Mouse (Mus musculus) adrenal gland, postnatal 36 days (tissue): ENCODE measurements around the gene Olfr1416. TPM values are rescaled to one million over a fixed set of nuclear protein-coding genes. Genes with fewer than 3 reads are reported as not detected.
"Not testable (repeated sequence)": the region's sequence is repeated elsewhere in the genome, so short reads cannot be mapped to it uniquely, and the experiment has no call there.

ENCODE experiments used
- DNase-seq, 2 experiments: peaks; one replicate each; pipeline ENCODE4 v3.0.0; 2021; ENCODE audit warnings: mixed read lengths in 1 of 2
- long read RNA-seq, 2 experiments: library from polyadenylated mRNA; stranded (forward); transcript quantifications; one replicate each; pipeline ENCODE4 v2.0.0; 2021; ENCODE audit warnings: borderline sequencing depth in 2 of 2
- total RNA-seq, 2 experiments: library from RNA; stranded (reverse); gene quantifications; 2 replicates each; pipeline ENCODE4 v1.2.3; 2021

The Olfr1416 gene
- total RNA-seq, result not detected
- long read RNA-seq, experiment 1, result 0 reads
- long read RNA-seq, experiment 2, result 0 reads

GRCm38 (mm10) chr1:92485013-92485412, at the start of gene Olfr1416:
Gene Olfr1416, minus strand, starts transcription at chr1:92485113.
- DNase-seq, result no peak

GRCm38 (mm10) chr1:92523764-92524163, 38.9 kb upstream of the Olfr1416 start:
- DNase-seq, result no peak

- peak; percentile 25 to 50 for DNase-seq
Measured at GRCm38 (mm10) chr1:92521376-92521775, 36.5 kb upstream of the Olfr1416 start.

GRCm38 (mm10) chr1:92519046-92519445, 34.1 kb upstream of the Olfr1416 start:
- no peak for DNase-seq

- no peak for DNase-seq
Measured at GRCm38 (mm10) chr1:92518561-92518960, 33.6 kb upstream of the Olfr1416 start, which contains the start of gene Olfr1414. Gene Olfr1414, minus strand, starts transcription at chr1:92518661.

- DNase-seq, result peak in 1 of 2 experiments; percentile 2
Measured at GRCm38 (mm10) chr1:92515390-92515789, 30.5 kb upstream of the Olfr1416 start.

GRCm38 (mm10) chr1:92511646-92512045, 26.7 kb upstream of the Olfr1416 start:
- DNase-seq, result not testable (repeated sequence)

GRCm38 (mm10) chr1:92496001-92496400, 11.1 kb upstream of the Olfr1416 start, which contains the start of gene Olfr1415:
Gene Olfr1415, minus strand, starts transcription at chr1:92496101.
- no peak for DNase-seq

GRCm38 (mm10) chr1:92474066-92474578, 10.8 kb downstream of the Olfr1416 start:
- DNase-seq, result no peak

- DNase-seq, result peak; percentile 94 to 96
Measured at GRCm38 (mm10) chr1:92473165-92474041, 11.5 kb downstream of the Olfr1416 start, which contains the start of gene Ndufa10. Gene Ndufa10, minus strand, starts transcription at chr1:92473860.

GRCm38 (mm10) chr1:92468891-92469290, 16.0 kb downstream of the Olfr1416 start:
- DNase-seq, result no peak

- no peak for DNase-seq
Measured at GRCm38 (mm10) chr1:92458416-92458815, 26.5 kb downstream of the Olfr1416 start.

- DNase-seq, result no peak
Measured at GRCm38 (mm10) chr1:92457758-92458157, 27.2 kb downstream of the Olfr1416 start.

- peak; percentile 15 to 40 for DNase-seq
Measured at GRCm38 (mm10) chr1:92453751-92454445, 31.0 kb downstream of the Olfr1416 start.

- DNase-seq, result no peak
Measured at GRCm38 (mm10) chr1:92448293-92448692, 36.6 kb downstream of the Olfr1416 start.

GRCm38 (mm10) chr1:92441453-92442063, 43.4 kb downstream of the Olfr1416 start:
- DNase-seq, result peak; percentile 77 to 79

GRCm38 (mm10) chr1:92440066-92440750, 44.7 kb downstream of the Olfr1416 start:
- DNase-seq, result peak; percentile 42 to 63

GRCm38 (mm10) chr1:92437678-92438271, 47.1 kb downstream of the Olfr1416 start:
- peak; percentile 16 to 51 for DNase-seq

- no peak for DNase-seq
Measured at GRCm38 (mm10) chr1:92436831-92437321, 48.0 kb downstream of the Olfr1416 start.

GRCm38 (mm10) chr1:92434986-92435385, 49.9 kb downstream of the Olfr1416 start:
- DNase-seq, result no peak

GRCm38 (mm10) chr1:92432791-92433190, 52.1 kb downstream of the Olfr1416 start:
- no peak for DNase-seq
